Mouse (Mus musculus): ENCODE measurements around the gene Gm10073. TPM values are rescaled to one million over a fixed set of nuclear protein-coding genes. Genes with fewer than 3 reads are reported as not detected.

Gm10073 gene
- polyA plus RNA-seq, 1 experiment from 2014 or later = 7.2 TPM

- ATAC-seq (ENCODE audit: low read depth) = no peak
- no peaks in the 10 kb centered on the region for H3K4me1 ChIP-seq (ENCODE audit: control insufficient read depth, low read depth, low read length)
- no peaks in the 10 kb centered on the region for H3K9me3 ChIP-seq (replicated peaks; ENCODE audit: control insufficient read depth, low read length)
- H3K4me3 ChIP-seq (ENCODE audit: low read depth, low read length) = no peak overlapping the region
- no peaks in the 10 kb centered on the region for H3K27me3 ChIP-seq (ENCODE audit: control insufficient read depth, insufficient read depth, low read depth, low read length)
- WGBS (ENCODE audit: insufficient replicate concordance) = 56% methylated on average over 10 of the region's 10 CpGs
- no peak overlapping the region for H3K9ac ChIP-seq (ENCODE audit: low read depth, low read length)
- H3K27ac ChIP-seq (ENCODE audit: low read length) = no peak overlapping the region
- no peak overlapping the region for H3K4me2 ChIP-seq (ENCODE audit: low read depth, low read length)
- no peaks in the 10 kb centered on the region for H3K36me3 ChIP-seq (ENCODE audit: control insufficient read depth, insufficient read depth)
Measured at GRCm38 (mm10) chr8:106548366-106548936, 24.8 kb downstream of the Gm10073 start.

DNA sequence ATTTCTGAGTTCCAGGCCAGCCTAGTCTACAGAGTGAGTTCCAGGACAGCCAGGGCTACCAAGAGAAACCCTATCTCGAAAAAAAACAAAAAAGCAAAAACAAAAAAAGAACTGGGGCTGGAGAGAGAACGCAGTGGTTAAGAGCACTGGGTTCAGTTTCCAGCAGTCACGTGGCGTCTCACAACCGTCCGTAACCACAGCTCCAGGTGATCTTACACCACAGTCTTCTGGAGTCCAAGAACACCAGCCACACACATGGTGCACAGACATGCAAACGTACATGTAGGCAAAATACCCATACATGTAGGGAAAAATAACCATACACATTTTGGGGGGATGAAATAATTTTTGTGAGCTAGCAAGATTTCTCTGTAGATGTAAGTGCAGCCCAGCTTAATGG is 26.5 kb downstream of the Gm10073 start:
- 53% methylated on average over 7 of the region's 7 CpGs for WGBS (ENCODE audit: insufficient replicate concordance)
- no peaks in the 10 kb centered on the region for H3K4me1 ChIP-seq (ENCODE audit: control insufficient read depth, low read depth, low read length)
- H3K4me3 ChIP-seq (ENCODE audit: low read depth, low read length) = no peak overlapping the region
- H3K4me2 ChIP-seq (ENCODE audit: low read depth, low read length) = no peak overlapping the region
- H3K27ac ChIP-seq (ENCODE audit: low read length) = no peak overlapping the region
- H3K9me3 ChIP-seq (replicated peaks; ENCODE audit: control insufficient read depth, low read length) = no peaks in the 10 kb centered on the region
- no peak overlapping the region for H3K9ac ChIP-seq (ENCODE audit: low read depth, low read length)
- H3K36me3 ChIP-seq (ENCODE audit: control insufficient read depth, insufficient read depth) = no peaks in the 10 kb centered on the region
- ATAC-seq (ENCODE audit: low read depth) = no peak
- no peaks in the 10 kb centered on the region for H3K27me3 ChIP-seq (ENCODE audit: control insufficient read depth, insufficient read depth, low read depth, low read length)

DNA sequence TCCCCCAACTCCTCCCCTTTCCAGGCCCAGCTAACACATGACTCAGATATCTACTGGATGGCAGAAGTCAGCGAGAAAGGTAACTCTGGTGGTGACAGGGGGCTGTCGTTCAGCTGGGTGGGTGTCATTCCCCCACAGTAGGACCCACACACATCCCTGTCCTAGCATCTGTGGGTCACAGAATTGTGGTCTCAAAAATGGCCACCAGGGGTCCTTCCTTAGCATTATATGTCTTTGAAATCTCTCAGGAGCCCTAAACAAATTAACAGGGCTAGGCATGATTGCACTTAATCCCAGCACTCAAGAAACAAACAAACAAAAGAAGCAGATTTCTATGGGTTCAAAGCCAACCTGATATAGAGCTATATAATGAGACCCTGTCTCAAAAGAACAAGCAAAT is 28.1 kb downstream of the Gm10073 start:
- no peak overlapping the region for H3K27ac ChIP-seq (ENCODE audit: low read length)
- H3K4me3 ChIP-seq (ENCODE audit: low read depth, low read length) = no peak overlapping the region
- ATAC-seq (ENCODE audit: low read depth) = no peak
- no peak overlapping the region for H3K9ac ChIP-seq (ENCODE audit: low read depth, low read length)
- no peaks in the 10 kb centered on the region for H3K27me3 ChIP-seq (ENCODE audit: control insufficient read depth, insufficient read depth, low read depth, low read length)
- WGBS (ENCODE audit: insufficient replicate concordance) = 39% methylated on average over 2 of the region's 2 CpGs
- H3K4me1 ChIP-seq (ENCODE audit: control insufficient read depth, low read depth, low read length) = no peaks in the 10 kb centered on the region
- no peaks in the 10 kb centered on the region for H3K36me3 ChIP-seq (ENCODE audit: control insufficient read depth, insufficient read depth)
- H3K4me2 ChIP-seq (ENCODE audit: low read depth, low read length) = no peak overlapping the region
- H3K9me3 ChIP-seq (replicated peaks; ENCODE audit: control insufficient read depth, low read length) = no peaks in the 10 kb centered on the region

DNA sequence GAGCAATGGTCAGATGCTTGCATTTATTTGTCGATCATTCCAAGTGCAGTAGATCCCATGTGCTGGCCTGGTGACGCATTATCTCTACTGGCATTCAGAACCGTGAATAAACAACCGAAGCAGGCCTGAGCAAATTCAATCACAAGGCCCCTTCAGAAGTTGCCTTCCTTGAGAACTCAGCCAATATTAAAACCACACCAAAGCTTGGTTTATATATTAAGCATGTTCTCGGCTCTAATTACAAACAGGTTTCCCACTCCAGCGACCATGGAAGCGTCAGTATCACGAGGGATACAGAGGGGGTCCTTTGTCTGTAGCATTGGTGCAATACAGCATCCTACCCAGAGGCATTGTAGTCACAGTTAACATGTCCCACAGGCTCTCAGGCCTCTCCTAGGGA is 30.2 kb downstream of the Gm10073 start:
- Histone ChIP-seq H3K27me3 (ENCODE audit: control insufficient read depth, insufficient read depth, low read depth, low read length) (no peaks in the 10 kb centered on the region), H3K27ac (ENCODE audit: low read length) (no peak overlapping the region), H3K4me2 (ENCODE audit: low read depth, low read length) (no peak overlapping the region), H3K4me3 (ENCODE audit: low read depth, low read length) (no peak overlapping the region), H3K9me3 (replicated peaks; ENCODE audit: control insufficient read depth, low read length) (no peaks in the 10 kb centered on the region), H3K9ac (ENCODE audit: low read depth, low read length) (no peak overlapping the region), H3K36me3 (ENCODE audit: control insufficient read depth, insufficient read depth) (no peaks in the 10 kb centered on the region), H3K4me1 (ENCODE audit: control insufficient read depth, low read depth, low read length) (no peaks in the 10 kb centered on the region)
- WGBS (ENCODE audit: insufficient replicate concordance) = 67% methylated on average over 8 of the region's 8 CpGs
- no peak for ATAC-seq (ENCODE audit: low read depth)

DNA sequence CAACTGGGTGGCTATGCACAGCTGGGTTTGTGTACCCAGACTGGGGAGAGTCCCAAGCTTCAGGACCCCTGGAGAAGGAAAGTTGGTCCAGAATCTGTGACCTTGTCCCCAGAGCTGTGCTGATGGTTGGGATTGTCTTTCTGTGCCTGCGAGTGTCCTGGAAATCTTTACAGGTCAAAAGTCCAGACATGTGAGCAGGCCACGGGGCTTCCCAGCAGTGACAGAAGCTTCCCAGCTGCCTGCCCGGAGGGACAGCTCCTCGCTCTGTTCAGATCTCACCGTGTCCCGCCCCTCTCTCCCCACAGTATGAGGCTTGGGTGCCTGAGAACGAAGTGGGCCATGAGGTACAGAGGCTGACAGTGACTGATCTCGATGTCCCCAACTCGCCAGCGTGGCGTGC is 32.3 kb downstream of the Gm10073 start:
- ATAC-seq (ENCODE audit: low read depth) = peak; percentile 37; the same call in 1 of the 2 replicates
- WGBS (ENCODE audit: insufficient replicate concordance) = 63% methylated on average over 11 of the region's 11 CpGs
- H3K36me3 ChIP-seq (ENCODE audit: control insufficient read depth, insufficient read depth) = no peaks in the 10 kb centered on the region

GRCm38 (mm10) chr8:106539193-106539592 is 34.1 kb downstream of the Gm10073 start:
- no peak for ATAC-seq (ENCODE audit: low read depth)
- H3K9me3 ChIP-seq (replicated peaks; ENCODE audit: control insufficient read depth, low read length) = no peaks in the 10 kb centered on the region
- H3K27me3 ChIP-seq (ENCODE audit: control insufficient read depth, insufficient read depth, low read depth, low read length) = no peaks in the 10 kb centered on the region
- H3K4me3 ChIP-seq (ENCODE audit: low read depth, low read length) = no peak overlapping the region
- no peaks in the 10 kb centered on the region for H3K4me1 ChIP-seq (ENCODE audit: control insufficient read depth, low read depth, low read length)
- H3K27ac ChIP-seq (ENCODE audit: low read length) = no peak overlapping the region
- 54% methylated on average over 5 of the region's 5 CpGs for WGBS (ENCODE audit: insufficient replicate concordance)
- no peak overlapping the region for H3K9ac ChIP-seq (ENCODE audit: low read depth, low read length)
- no peaks in the 10 kb centered on the region for H3K36me3 ChIP-seq (ENCODE audit: control insufficient read depth, insufficient read depth)
- H3K4me2 ChIP-seq (ENCODE audit: low read depth, low read length) = no peak overlapping the region

More for the DNA sequence above, 32.3 kb downstream of the Gm10073 start:
- H3K4me3 ChIP-seq (ENCODE audit: low read depth, low read length) = no peak overlapping the region
- no peaks in the 10 kb centered on the region for H3K27me3 ChIP-seq (ENCODE audit: control insufficient read depth, insufficient read depth, low read depth, low read length)
- no peak overlapping the region for H3K9ac ChIP-seq (ENCODE audit: low read depth, low read length)
- H3K4me2 ChIP-seq (ENCODE audit: low read depth, low read length) = no peak overlapping the region
- H3K4me1 ChIP-seq (ENCODE audit: control insufficient read depth, low read depth, low read length) = no peaks in the 10 kb centered on the region
- no peaks in the 10 kb centered on the region for H3K9me3 ChIP-seq (replicated peaks; ENCODE audit: control insufficient read depth, low read length)
- H3K27ac ChIP-seq (ENCODE audit: low read length) = no peak overlapping the region

GRCm38 (mm10) chr8:106535448-106535847 is 37.8 kb downstream of the Gm10073 start:
- H3K9me3 ChIP-seq (replicated peaks; ENCODE audit: control insufficient read depth, low read length) = no peaks in the 10 kb centered on the region
- H3K4me3 ChIP-seq (ENCODE audit: low read depth, low read length) = no peak overlapping the region
- H3K36me3 ChIP-seq (ENCODE audit: control insufficient read depth, insufficient read depth) = no peaks in the 10 kb centered on the region
- no peaks in the 10 kb centered on the region for H3K4me1 ChIP-seq (ENCODE audit: control insufficient read depth, low read depth, low read length)
- H3K27me3 ChIP-seq (ENCODE audit: control insufficient read depth, insufficient read depth, low read depth, low read length) = no peaks in the 10 kb centered on the region
- WGBS (ENCODE audit: insufficient replicate concordance) = 57% methylated on average over 4 of the region's 4 CpGs
- no peak overlapping the region for H3K4me2 ChIP-seq (ENCODE audit: low read depth, low read length)
- H3K27ac ChIP-seq (ENCODE audit: low read length) = no peak overlapping the region
- H3K9ac ChIP-seq (ENCODE audit: low read depth, low read length) = no peak overlapping the region
- no peak for ATAC-seq (ENCODE audit: low read depth)

DNA sequence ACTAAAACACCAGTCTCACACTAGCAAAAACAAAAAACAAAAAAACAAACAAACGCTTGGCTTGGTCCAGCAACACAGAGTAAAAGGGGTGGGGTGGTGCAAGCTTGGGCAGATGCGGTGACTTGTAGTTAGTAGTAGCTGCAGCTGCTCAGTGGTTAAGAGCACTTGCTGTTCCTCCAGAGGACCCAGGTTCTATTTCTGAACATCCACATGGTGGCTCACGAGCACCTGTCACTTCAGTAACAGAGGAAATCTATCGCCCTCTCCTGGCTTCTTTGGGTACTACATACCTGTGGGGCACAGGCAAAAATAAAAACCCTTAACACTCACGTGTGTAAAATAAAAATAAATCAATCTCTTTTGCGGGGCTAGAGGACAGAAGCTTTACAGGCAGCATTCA is 38.8 kb downstream of the Gm10073 start:
- H3K9me3 ChIP-seq (replicated peaks; ENCODE audit: control insufficient read depth, low read length) = no peaks in the 10 kb centered on the region
- ATAC-seq (ENCODE audit: low read depth) = no peak
- H3K36me3 ChIP-seq (ENCODE audit: control insufficient read depth, insufficient read depth) = no peaks in the 10 kb centered on the region
- no peaks in the 10 kb centered on the region for H3K4me1 ChIP-seq (ENCODE audit: control insufficient read depth, low read depth, low read length)
- H3K4me2 ChIP-seq (ENCODE audit: low read depth, low read length) = no peak overlapping the region
- no peak overlapping the region for H3K9ac ChIP-seq (ENCODE audit: low read depth, low read length)
- no peak overlapping the region for H3K27ac ChIP-seq (ENCODE audit: low read length)
- WGBS (ENCODE audit: insufficient replicate concordance) = 29% methylated on average over 6 of the region's 6 CpGs
- H3K4me3 ChIP-seq (ENCODE audit: low read depth, low read length) = no peak overlapping the region
- H3K27me3 ChIP-seq (ENCODE audit: control insufficient read depth, insufficient read depth, low read depth, low read length) = no peaks in the 10 kb centered on the region

DNA sequence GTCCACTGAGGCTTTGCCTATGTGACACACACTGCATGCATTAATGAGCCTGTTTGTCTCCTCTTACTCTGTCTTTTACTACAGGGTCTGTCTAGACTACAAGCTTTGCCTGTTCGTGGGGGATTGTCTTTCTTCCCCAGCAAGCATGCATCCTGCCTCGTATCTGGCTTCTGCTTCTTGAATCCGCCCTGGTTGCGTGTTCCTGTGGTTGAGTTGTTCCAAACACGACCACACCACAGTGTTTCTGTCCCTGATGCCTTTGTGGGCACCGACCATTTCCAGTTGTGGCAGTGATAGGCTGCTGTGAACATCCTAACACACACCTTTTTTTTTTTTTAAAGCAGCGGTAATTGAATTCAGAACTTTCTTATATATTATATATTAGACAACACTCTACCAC is 39.6 kb downstream of the Gm10073 start:
- ATAC-seq (ENCODE audit: low read depth) = no peak
- H3K27me3 ChIP-seq (ENCODE audit: control insufficient read depth, insufficient read depth, low read depth, low read length) = no peaks in the 10 kb centered on the region
- H3K4me3 ChIP-seq (ENCODE audit: low read depth, low read length) = no peak overlapping the region
- 41% methylated on average over 7 of the region's 7 CpGs for WGBS (ENCODE audit: insufficient replicate concordance)
- H3K4me2 ChIP-seq (ENCODE audit: low read depth, low read length) = no peak overlapping the region
- no peak overlapping the region for H3K27ac ChIP-seq (ENCODE audit: low read length)
- no peaks in the 10 kb centered on the region for H3K36me3 ChIP-seq (ENCODE audit: control insufficient read depth, insufficient read depth)
- no peaks in the 10 kb centered on the region for H3K4me1 ChIP-seq (ENCODE audit: control insufficient read depth, low read depth, low read length)
- H3K9ac ChIP-seq (ENCODE audit: low read depth, low read length) = no peak overlapping the region
- no peaks in the 10 kb centered on the region for H3K9me3 ChIP-seq (replicated peaks; ENCODE audit: control insufficient read depth, low read length)
